Comparison of ENCODE assay signal across 14 mouse cellular contexts in genomic region chrX:104408137-104408536, GRCm38 (mm10).
"Had no signal": no experiment of that assay in that cellular context is flagged by ENCODE, and none has a peak within 500 bp of the region (broad histone marks: within the 10 kb centered on the region; RNA-seq: fewer than 3 reads in every experiment).

No protein-coding gene starts in this region.

- H3K36me3 ChIP-seq: limb, embryonic 10.5 days; midbrain, embryonic 10.5 days; midbrain, embryonic 15.5 days; neural tube, embryonic 13.5 days had no signal

- H3K4me2 ChIP-seq: midbrain, embryonic 15.5 days; neural tube, embryonic 13.5 days had no signal

- DNase-seq: kidney, adult 11 months; lung, adult 2 months; lung, postnatal 4 days; right cerebral cortex, postnatal 25 days; thymus, postnatal 4 days had no signal

- H3K4me3 ChIP-seq: left cerebral cortex, adult 2 months; limb, embryonic 10.5 days; midbrain, embryonic 10.5 days; midbrain, embryonic 15.5 days; neural tube, embryonic 13.5 days had no signal

- H3K4me1 ChIP-seq: limb, embryonic 10.5 days; midbrain, embryonic 15.5 days; neural tube, embryonic 13.5 days had no signal

- ATAC-seq: lung, postnatal 0 days; midbrain, embryonic 15.5 days had no signal

- H3K9me3 ChIP-seq: limb, embryonic 10.5 days; midbrain, embryonic 10.5 days; midbrain, embryonic 15.5 days; neural tube, embryonic 13.5 days had no signal

- H3K27ac ChIP-seq: kidney, postnatal 0 days; left cerebral cortex, adult 2 months; limb, embryonic 10.5 days; liver, embryonic 14.5 days; midbrain, embryonic 10.5 days; midbrain, embryonic 15.5 days; neural tube, embryonic 13.5 days; stomach, postnatal 0 days had no signal

- H3K9ac ChIP-seq: liver, embryonic 14.5 days; midbrain, embryonic 15.5 days; neural tube, embryonic 13.5 days had no signal
